Mouse (Mus musculus) thymus, adult 18-20 months (tissue): ENCODE measurements around the gene Gse1.

Source experiments
- DNase-seq, 2 experiments: peaks; one replicate each; pipeline ENCODE4 v3.0.0; 2022; ENCODE audit warnings: mixed read lengths in 2 of 2

The Gse1 gene

DNA sequence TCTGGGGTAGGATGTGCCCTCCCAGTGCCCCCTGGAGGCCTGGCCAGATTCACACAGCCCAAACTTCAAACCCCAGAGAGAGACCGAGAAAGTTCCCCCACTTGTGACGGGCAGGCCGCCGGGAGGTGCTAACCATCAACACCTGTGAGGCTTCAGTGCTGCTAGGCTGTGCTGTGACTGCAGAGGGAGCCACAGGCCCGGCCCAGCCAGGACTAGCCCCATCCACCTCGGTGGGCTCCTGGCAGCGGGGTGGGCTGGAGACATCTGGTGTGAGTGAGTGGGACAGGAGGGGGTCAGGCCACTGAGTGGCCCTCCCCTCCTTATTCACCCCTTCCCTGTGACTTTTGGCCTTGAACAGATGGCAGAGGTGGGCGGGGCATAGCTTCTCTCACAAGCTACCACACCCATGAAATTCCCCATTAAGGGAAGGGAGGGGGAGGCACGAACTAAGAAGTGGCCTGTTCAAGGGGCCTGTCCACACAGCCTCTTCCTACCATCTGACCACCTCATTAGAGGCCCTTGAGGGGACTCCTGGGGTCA lies 179.5 kb downstream of the Gse1 start:
- peak; percentile 41 to 65 for DNase-seq

GRCm38 (mm10) chr8:120408241-120409215 lies 180.3 kb downstream of the Gse1 start:
- no peak for DNase-seq

DNA sequence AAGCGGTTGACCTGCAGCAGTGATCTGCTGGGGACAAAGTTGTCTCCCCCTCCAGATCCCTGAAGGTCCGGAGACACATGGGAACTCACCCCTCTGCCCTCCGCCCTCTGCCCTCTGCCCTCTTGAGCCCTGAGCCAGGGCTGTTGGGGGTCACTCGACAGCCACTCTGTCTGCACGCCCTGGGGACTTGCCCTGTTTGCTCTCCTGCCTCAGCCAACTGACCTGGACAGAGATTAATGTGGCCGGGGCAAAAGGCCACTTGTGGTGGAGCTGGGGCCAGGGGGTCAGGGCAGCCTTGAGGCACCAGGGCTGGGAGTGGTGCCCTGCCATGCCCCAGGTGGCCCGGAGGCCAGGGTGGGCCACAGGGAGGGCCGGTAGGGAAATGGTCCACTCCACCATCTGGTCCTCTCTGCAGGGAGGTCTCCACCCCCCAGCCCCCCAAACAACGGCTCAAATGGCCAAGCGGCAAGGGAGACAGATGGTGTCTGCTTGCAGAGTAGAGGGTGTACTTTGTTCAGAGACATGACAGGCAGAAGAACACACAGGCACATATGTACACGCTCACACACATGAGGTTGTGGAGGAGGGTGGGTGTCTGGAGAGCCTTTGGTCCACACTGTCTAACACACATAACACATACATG lies 181.2 kb downstream of the Gse1 start:
- DNase-seq, result no peak

GRCm38 (mm10) chr8:120411059-120411458 lies 182.8 kb downstream of the Gse1 start:
- no peak for DNase-seq

- DNase-seq, result no peak
Measured at GRCm38 (mm10) chr8:120411862-120412261, 183.6 kb downstream of the Gse1 start.

- no peak for DNase-seq
Measured at GRCm38 (mm10) chr8:120412357-120412756, 184.1 kb downstream of the Gse1 start.

- peak; percentile 55 to 69 for DNase-seq
Measured at GRCm38 (mm10) chr8:120412911-120413625, 184.8 kb downstream of the Gse1 start.

GRCm38 (mm10) chr8:120413626-120413988 lies 185.4 kb downstream of the Gse1 start:
- no peak for DNase-seq

DNA sequence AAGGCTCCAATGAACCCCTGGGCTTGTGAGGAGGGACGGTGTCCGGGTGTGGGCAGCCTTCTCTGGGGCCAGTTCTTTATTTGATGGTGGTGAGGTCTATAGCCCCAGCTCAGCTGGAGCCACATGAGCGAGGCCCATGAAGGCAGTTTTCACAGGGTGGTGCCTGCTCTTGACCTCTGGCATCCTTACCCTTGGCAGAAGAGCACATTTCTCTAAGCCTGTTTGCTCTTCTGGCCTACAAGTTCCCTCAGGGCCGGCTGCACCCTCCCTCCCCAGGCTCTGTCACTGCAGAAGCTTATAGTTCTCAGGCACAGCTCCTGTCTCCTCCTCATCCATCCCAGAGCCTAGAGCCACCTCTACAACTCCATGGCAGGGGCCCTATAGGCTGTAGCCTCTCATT lies 186.0 kb downstream of the Gse1 start:
- DNase-seq, result no peak

GRCm38 (mm10) chr8:120415474-120415873 lies 187.2 kb downstream of the Gse1 start:
- DNase-seq, result no peak

DNA sequence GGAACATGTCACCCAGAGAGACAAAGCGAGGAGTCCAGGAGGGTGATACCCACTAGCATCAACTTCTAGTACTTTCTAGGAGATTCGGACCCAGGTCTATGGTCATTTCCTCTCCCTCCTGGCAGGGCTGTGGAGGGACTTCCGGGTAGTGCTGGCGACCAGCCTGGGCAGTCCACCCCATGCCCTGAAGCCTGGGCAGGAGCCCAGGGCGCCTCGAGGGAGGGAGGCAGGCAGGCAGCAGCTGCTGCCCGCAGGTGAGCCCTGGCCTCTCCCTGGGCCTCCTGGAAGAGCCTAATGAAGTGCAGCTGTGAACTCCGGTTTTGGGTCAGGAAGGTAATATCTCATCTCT lies 187.9 kb downstream of the Gse1 start:
- DNase-seq, result no peak

DNA sequence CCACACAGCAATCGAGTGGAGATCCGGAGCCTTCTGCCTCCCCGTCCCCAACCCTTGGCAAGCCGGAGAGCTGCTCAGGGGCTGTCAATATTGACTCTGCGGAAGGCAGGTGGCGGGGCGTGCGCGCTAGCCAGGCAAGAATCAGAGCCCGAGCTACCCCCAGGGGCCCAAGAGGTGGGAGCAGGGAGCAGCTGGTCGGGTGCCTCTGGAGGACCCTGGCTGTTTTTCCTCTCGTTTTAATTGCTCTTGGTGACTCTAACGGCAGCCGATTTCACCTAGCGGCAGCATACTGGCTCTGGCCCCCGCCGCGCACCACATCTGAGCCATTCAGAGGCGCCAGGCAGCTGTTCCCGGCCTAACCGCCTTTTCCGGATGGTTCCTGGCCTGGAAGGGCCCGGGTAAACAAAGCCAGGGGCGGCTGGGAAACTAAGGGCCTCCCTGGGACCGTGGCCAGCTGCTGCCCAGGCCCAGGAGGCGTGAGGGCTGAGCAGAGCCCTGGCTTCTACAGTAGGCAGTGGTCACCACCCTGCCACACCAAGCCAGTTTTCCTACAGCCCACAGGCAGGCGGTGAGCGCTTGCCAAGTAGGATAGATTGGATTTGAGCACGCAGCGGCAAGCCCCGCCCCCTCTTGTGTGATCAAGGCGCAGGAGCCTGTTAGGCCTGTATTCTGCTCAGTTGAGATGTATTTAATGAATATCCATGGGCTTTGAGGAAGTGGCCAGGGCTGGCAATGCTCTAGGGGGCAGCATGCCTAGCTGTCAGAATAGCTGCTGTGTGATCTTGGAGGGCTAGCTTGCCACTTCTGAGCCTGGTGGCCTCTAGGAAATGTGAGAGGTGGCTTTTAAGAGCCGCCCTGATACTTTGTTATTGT lies 188.5 kb downstream of the Gse1 start:
- peak; percentile 35 to 46 for DNase-seq

GRCm38 (mm10) chr8:120418188-120418587 lies 189.9 kb downstream of the Gse1 start:
- no peak for DNase-seq

DNA sequence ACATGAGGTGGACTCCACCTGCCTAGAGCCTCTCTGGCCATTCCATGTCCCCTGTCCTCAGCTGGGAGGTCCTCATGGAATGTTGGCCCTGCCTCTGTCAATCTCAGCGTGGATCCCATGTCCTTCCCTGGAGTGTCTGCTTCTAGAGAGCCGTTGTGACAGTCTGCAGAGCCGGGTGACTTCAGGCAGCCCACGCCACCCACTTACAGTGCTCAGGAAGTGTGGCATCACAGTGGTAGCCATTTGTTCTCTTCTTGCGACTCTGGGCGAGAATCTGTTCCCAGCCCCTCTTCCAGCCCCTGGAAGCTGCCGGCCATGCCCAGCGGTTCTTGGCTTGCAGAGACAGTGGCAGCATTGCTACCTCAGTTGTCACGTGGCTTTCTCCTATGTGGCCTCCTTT lies 191.4 kb downstream of the Gse1 start:
- no peak for DNase-seq

GRCm38 (mm10) chr8:120420226-120420625 lies 192.0 kb downstream of the Gse1 start:
- DNase-seq, result no peak

GRCm38 (mm10) chr8:120421638-120422037 lies 193.4 kb downstream of the Gse1 start:
- no peak for DNase-seq

DNA sequence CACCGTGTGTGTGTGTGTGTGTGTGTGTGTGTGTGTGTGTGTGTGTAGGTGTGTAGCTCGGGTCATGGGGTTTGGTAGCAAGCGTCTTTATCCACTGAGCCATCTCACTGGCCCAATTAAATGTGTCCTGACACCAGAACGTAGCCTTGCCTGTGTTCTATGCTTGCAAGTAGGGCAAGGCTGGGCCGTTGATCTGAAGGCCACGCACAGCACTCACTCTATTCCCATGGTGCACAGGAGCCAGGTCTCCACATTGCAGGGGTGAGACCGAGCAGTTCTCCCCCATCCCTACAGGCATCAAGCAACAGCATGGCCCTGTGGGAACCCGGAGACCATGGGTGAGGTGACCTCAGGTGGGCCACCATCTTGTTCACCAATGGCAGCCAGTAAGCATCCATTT lies 194.0 kb downstream of the Gse1 start:
- no peak for DNase-seq

DNA sequence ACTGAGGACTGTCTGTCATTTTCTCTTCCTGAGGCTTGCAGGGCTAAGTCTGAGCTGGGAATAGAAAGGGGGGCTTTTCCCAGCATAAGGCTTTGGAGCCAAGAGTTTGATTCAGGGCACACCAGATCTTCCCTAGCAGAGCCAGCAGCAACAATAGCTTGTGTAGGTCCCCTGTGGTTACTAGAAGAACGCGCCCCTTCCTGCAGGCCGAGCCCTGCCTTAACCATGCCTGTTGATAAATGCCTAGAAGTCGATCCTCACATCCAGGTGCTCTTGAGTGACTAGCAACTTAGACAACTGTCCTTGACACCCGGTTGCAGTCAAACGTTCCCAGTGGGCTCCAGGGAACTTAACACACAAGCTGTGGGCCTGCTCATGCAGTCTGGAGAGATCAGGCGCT lies 195.3 kb downstream of the Gse1 start:
- no peak for DNase-seq

DNA sequence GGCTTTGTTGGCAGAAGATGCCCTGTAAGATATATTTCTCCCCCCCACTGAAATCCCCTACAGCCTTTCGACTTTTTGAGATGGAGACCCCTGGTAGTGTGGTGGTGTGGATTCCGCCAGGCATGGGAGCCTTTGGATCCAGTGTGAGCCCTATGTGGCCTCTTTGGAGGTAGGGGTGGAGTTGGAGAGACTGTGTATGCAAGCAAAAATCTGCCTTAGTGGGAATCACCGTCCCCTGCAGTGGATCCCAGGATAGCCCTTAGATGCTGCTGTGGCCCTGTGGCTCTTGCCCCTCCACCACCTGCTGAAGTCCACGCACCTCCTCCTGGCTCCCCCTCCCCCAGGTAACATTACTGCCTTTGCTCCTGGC lies 196.6 kb downstream of the Gse1 start:
- no peak for DNase-seq

GRCm38 (mm10) chr8:120425199-120425941 lies 197.1 kb downstream of the Gse1 start:
- DNase-seq, result no peak

GRCm38 (mm10) chr8:120426105-120426504 lies 197.8 kb downstream of the Gse1 start:
- DNase-seq, result no peak
